Mouse (Mus musculus) adrenal gland (tissue): ENCODE data around the gene Grpr.

Experiments
- intact Hi-C: fragments of 180-260 bp; cut with DNase I; formaldehyde crosslinking; loops from one replicate; pipeline ENCODE4 v1.15.1; 2025
- long read RNA-seq, 2 experiments: library from polyadenylated mRNA; unstranded; transcript quantifications; one replicate each; pipeline ENCODE4 v2.0.0; 2020; ENCODE audit warnings: borderline replicate concordance in 1 of 2; ENCODE audit not compliant: insufficient replicate concordance in 1 of 2

Gene Grpr
- long read RNA-seq, experiment 1, partial matches to known transcripts = 0 of 3 reads
- long read RNA-seq, experiment 1, other reads (novel, unspliced or antisense) = 1 of 3 reads
- long read RNA-seq, experiment 2 = 0 reads

DNA sequence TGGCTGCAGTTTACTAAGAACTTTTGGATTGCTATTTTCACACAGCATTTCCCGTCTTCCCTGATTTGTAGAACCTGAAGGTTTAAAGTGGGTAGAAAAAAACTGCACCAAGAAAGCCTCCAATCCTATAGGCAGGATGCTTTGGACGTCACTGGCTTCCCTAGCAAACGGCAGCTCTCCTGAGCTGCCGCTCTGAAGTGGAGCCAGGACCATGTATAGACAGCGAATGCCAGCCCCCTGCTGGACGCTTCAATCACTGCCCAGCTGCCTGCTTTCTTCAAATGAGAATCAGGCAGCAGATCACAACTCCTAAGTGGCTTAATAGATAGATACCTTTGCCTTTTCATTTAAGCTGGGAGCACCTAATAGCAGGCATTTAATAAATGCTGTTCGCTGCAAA lies at the start of gene Grpr:
Gene Grpr (minus strand): TSS at position 12 of the 400 bp plus-strand sequence.
- intact Hi-C loops = loop anchor here (5.0 to 10.0 kb wide), 3 partner anchors 125 to 518 kb away; no protein-coding TSS in a partner anchor

- intact Hi-C loops = no loop called here
These were observed 11.0 kb upstream of the Grpr start for GRCm38 (mm10) chrX:163560521-163560920.

- intact Hi-C loops = loop anchor here (5.0 to 10.0 kb wide), 2 partner anchors 122 to 365 kb away; no protein-coding TSS in a partner anchor
These were observed 2.4 kb downstream of the Grpr start for GRCm38 (mm10) chrX:163547042-163547441.

DNA sequence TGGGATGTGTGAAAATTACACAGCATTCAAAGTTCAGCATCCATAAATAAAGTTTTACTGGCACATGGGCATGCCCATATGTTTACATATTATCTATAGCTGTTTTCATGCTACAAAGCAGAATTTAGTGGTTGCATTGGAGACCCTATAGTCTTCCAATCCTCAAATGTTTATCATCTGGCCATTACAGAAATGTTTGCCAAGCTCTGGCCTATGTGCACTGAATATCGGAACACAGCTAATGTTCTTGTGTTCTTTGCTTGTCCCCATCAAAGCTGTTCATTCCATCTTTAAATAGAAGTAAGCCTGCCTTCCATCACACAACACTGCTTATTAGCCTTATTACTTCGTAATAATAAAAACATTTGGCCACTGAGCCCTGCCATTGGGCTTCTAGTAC lies 16.6 kb downstream of the Grpr start:
- intact Hi-C loops = no loop called here

DNA sequence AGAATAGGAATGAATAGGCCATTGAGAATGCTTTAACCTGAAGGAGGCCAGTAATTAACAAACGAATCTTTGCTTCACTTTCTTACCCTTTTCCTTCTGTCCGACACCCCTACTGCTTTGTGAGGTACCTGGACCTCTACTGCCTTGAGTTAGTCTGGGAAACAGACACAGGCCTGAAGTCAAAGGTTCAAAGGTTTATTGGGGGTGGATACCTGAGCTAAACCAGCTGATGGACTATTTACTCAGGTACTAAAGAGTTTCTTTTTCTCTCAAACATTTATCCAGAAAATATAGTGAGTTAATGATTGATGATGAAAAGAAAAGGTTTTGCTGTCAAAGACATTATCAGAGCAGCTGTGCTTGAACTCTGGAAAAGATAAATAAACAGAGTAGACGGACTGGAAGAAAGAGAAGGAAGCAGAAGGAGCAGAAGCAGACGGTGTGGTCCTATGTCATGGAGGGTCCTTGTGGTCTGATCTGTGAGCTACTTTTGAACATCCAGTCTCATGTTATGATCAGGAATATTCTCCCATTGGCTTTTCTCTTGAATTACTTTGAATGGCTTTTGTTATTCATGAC lies 30.4 kb downstream of the Grpr start:
- intact Hi-C loops = no loop called here

GRCm38 (mm10) chrX:163511766-163512165 lies 37.7 kb downstream of the Grpr start:
- intact Hi-C loops = no loop called here

GRCm38 (mm10) chrX:163502088-163502487 lies 47.4 kb downstream of the Grpr start:
- intact Hi-C loops = no loop called here
